Comparison of ENCODE assay signal across 19 mouse cellular contexts in genomic region chr17:72561471-72561870, GRCm38 (mm10). TPM values are rescaled to one million over a fixed set of nuclear protein-coding genes. Genes with fewer than 3 reads are reported as not detected.
"Had no signal": no experiment of that assay in that cellular context is flagged by ENCODE, and none has a peak within 500 bp of the region (broad histone marks: within the 10 kb centered on the region; RNA-seq: fewer than 3 reads in every experiment).

No protein-coding gene starts in this region.

- H3K4me2 ChIP-seq: limb, embryonic 13.5 days; liver, embryonic 11.5 days; liver, embryonic 15.5 days; midbrain, embryonic 11.5 days; midbrain, embryonic 15.5 days; neural tube, embryonic 13.5 days had no signal

- H3K9me3 ChIP-seq: limb, embryonic 13.5 days; liver, embryonic 15.5 days; midbrain, embryonic 15.5 days; neural tube, embryonic 13.5 days had no signal

- ATAC-seq: lung, postnatal 0 days; midbrain, embryonic 15.5 days had no signal

- DNase-seq: kidney, adult 9 months; kidney, postnatal 36 days; layer of hippocampus, adult 9-11 months; layer of hippocampus, postnatal 36 days; lung, adult 2 months; lung, postnatal 4 days; thymus, adult 18-20 months; thymus, postnatal 14 days had no signal

- H3K27ac ChIP-seq: kidney, postnatal 0 days; limb, embryonic 13.5 days; liver, embryonic 15.5 days; midbrain, embryonic 15.5 days; neural tube, embryonic 13.5 days; stomach, postnatal 0 days had no signal

- H3K4me1 ChIP-seq: limb, embryonic 13.5 days; liver, embryonic 15.5 days; megakaryocyte, embryonic 14.5 days; midbrain, embryonic 15.5 days had no signal

- H3K9ac ChIP-seq: limb, embryonic 13.5 days; liver, embryonic 15.5 days; midbrain, embryonic 15.5 days; neural tube, embryonic 13.5 days had no signal

- H3K36me3 ChIP-seq: limb, embryonic 13.5 days; liver, embryonic 15.5 days; midbrain, embryonic 15.5 days; neural tube, embryonic 13.5 days had no signal

- H3K27me3 ChIP-seq: limb, embryonic 13.5 days; liver, embryonic 15.5 days; megakaryocyte, embryonic 14.5 days; midbrain, embryonic 15.5 days had no signal

- H3K4me3 ChIP-seq: limb, embryonic 13.5 days; liver, embryonic 15.5 days; megakaryocyte, embryonic 14.5 days; midbrain, embryonic 15.5 days; neural tube, embryonic 13.5 days had no signal

RNA-seq across cellular contexts. Expression of gene Alk, which starts 43.0 kb away (rescaled TPM):
- total RNA-seq: monocyte, adult 5-6 weeks had no signal
- polyA plus RNA-seq: lung, adult 2 months; lung, postnatal 0 days had no signal
